Mouse (Mus musculus) liver, adult 2 months (tissue): ENCODE data around the gene Gm13539.

Experiments used
- CTCF ChIP-seq: fragments of 200-500 bp; IDR thresholded peaks from 2 replicates; pipeline ENCODE4 v1.5.1; 2011; ENCODE audit warnings: low read depth, low read length, control low read depth
- POLR2A ChIP-seq: fragments of 200-500 bp; IDR thresholded peaks from 2 replicates; pipeline ENCODE4 v1.6.1; 2011; ENCODE audit warnings: low read length, control low read depth; ENCODE audit not compliant: insufficient read depth; ENCODE audit errors: extremely low read depth

DNA sequence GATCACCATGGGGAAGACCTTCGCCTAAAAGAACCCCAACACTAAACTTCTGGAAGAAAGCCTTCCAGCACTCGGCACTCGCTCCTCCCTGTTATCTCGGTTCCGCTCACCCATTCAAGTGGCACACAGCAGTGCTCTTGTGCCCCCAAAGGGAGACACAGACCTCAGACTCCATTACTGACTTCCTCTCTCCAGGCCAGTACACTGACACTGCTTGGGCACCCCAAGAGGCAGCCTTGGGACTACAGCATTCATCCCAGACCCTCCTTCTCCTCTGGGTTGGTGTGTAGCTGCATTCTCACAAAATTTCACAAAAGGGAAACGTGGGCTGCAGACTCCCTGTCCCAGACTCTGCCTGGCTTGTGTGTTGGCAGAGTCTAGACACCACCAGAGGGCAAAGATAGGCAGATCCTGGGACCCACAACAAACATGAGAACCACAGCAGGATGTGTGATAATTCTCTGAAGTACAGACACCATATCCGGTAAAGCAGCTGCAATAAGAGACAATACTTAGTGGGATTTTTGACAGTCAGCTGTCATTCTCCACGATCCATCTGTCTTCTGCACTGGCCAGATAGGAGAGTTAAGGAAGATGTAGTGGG lies 46.4 kb downstream of the Gm13539 start:
- TF ChIP-seq CTCF (no peak), POLR2A (no peak)
